Mouse (Mus musculus) retina, embryonic 14.5 days (tissue): ENCODE data around the gene Armh3.

Source experiments
- DNase-seq: peaks from one replicate; pipeline ENCODE4 v3.0.0-alpha.2; 2015; ENCODE audit warnings: low spot score

Armh3 gene

GRCm38 (mm10) chr19:45908246-45908645, 90.0 kb downstream of the Armh3 start:
- no peak for DNase-seq

GRCm38 (mm10) chr19:45907416-45907815, 90.9 kb downstream of the Armh3 start:
- DNase-seq: no peak

GRCm38 (mm10) chr19:45903861-45904260, 94.4 kb downstream of the Armh3 start:
- no peak for DNase-seq

GRCm38 (mm10) chr19:45902390-45903035, 95.8 kb downstream of the Armh3 start:
- no peak for DNase-seq

- DNase-seq: no peak
Measured at GRCm38 (mm10) chr19:45900836-45901235, 97.5 kb downstream of the Armh3 start.

- no peak for DNase-seq
Measured at GRCm38 (mm10) chr19:45895726-45896125, 102.6 kb downstream of the Armh3 start.

- no peak for DNase-seq
Measured at GRCm38 (mm10) chr19:45882056-45882455, 116.2 kb downstream of the Armh3 start.

GRCm38 (mm10) chr19:45873320-45873719, 125.0 kb downstream of the Armh3 start:
- no peak for DNase-seq

GRCm38 (mm10) chr19:45855284-45855920, 142.9 kb downstream of the Armh3 start:
- no peak for DNase-seq

GRCm38 (mm10) chr19:45854521-45854920, 143.8 kb downstream of the Armh3 start:
- no peak for DNase-seq

GRCm38 (mm10) chr19:45847733-45848093, 150.6 kb downstream of the Armh3 start:
- DNase-seq: no peak

GRCm38 (mm10) chr19:45847016-45847732, 151.1 kb downstream of the Armh3 start:
- DNase-seq: no peak

GRCm38 (mm10) chr19:45844209-45844608, 154.1 kb downstream of the Armh3 start:
- no peak for DNase-seq

- DNase-seq: peak; percentile 28
Measured at GRCm38 (mm10) chr19:45843424-45843823, 154.9 kb downstream of the Armh3 start.

GRCm38 (mm10) chr19:45837050-45837994, 161.0 kb downstream of the Armh3 start:
- DNase-seq: no peak

- no peak for DNase-seq
Measured at GRCm38 (mm10) chr19:45835490-45835889, 162.8 kb downstream of the Armh3 start.

GRCm38 (mm10) chr19:45833665-45834064, 164.6 kb downstream of the Armh3 start:
- no peak for DNase-seq

- no peak for DNase-seq
Measured at GRCm38 (mm10) chr19:45830679-45831078, 167.6 kb downstream of the Armh3 start.

GRCm38 (mm10) chr19:45827736-45828135, 170.6 kb downstream of the Armh3 start:
- no peak for DNase-seq

- DNase-seq: no peak
Measured at GRCm38 (mm10) chr19:45827125-45827524, 171.2 kb downstream of the Armh3 start.

GRCm38 (mm10) chr19:45826146-45826545, 172.1 kb downstream of the Armh3 start:
- DNase-seq: no peak

- DNase-seq: no peak
Measured at GRCm38 (mm10) chr19:45821832-45822231, 176.5 kb downstream of the Armh3 start.
